Mouse (Mus musculus) stomach, embryonic 14.5 days (tissue): Measurements from ENCODE around the gene Wap. TPM values are rescaled to one million over a fixed set of nuclear protein-coding genes. Genes with fewer than 3 reads are reported as not detected.

Experiments
- ATAC-seq: fragments of 200-750 bp; cut with Nextera tagmentation; 2 replicates; pipeline ENCODE4 v1.8.0; 2017; ENCODE audit warnings: low read depth, moderate TSS enrichment; ENCODE audit not compliant: insufficient number of reproducible peaks, insufficient read depth, low FRiP score
- H3K27ac ChIP-seq: fragments of 300-500 bp; sonication (generic); 2 replicates; pipeline ENCODE4 v1.5.1; 2014; ENCODE audit warnings: mild to moderate bottlenecking, low read length, moderate library complexity, mixed read lengths
- H3K27me3 ChIP-seq: fragments of 300-500 bp; sonication (generic); 2 replicates; pipeline ENCODE4 v1.6.1; 2014; ENCODE audit warnings: low read length, control low read depth, mixed read lengths; ENCODE audit not compliant: control insufficient read depth, insufficient read depth
- H3K36me3 ChIP-seq: fragments of 300-500 bp; sonication (generic); 2 replicates; pipeline ENCODE4 v1.6.1; 2014; ENCODE audit warnings: mild to moderate bottlenecking, control low read depth, low read length, moderate library complexity, mixed read lengths; ENCODE audit not compliant: control insufficient read depth, insufficient read depth
- H3K4me1 ChIP-seq: fragments of 300-500 bp; sonication (generic); 2 replicates; pipeline ENCODE4 v1.6.1; 2014; ENCODE audit warnings: low read length, control low read depth, mixed read lengths; ENCODE audit not compliant: control insufficient read depth, insufficient read depth
- H3K4me2 ChIP-seq: fragments of 300-500 bp; sonication (generic); replicated peaks from 2 replicates; pipeline ENCODE4 v1.6.1; 2014; ENCODE audit warnings: low read depth, low read length, control low read depth
- H3K4me3 ChIP-seq: fragments of 300-500 bp; sonication (generic); 2 replicates; pipeline ENCODE4 v1.5.1; 2014; ENCODE audit warnings: low read depth, low read length, control low read depth
- H3K9ac ChIP-seq: fragments of 300-500 bp; sonication (generic); replicated peaks from 2 replicates; pipeline ENCODE4 v1.6.1; 2014; ENCODE audit warnings: low read depth, mild to moderate bottlenecking, control low read depth, low read length, moderate library complexity, mixed read lengths
- H3K9me3 ChIP-seq: fragments of 300-500 bp; sonication (generic); 2 replicates; pipeline ENCODE4 v1.6.1; 2016; ENCODE audit warnings: low read depth, low read length, control low read depth; ENCODE audit not compliant: control insufficient read depth
- WGBS: fragments of 180-500 bp; shearing (Covaris S2); extraction: QIAGEN DNeasy Blood & Tissue Kit; methylation state at CpG from one replicate; pipeline ENCODE4 v1.1.7; 2014; 5-methylcytosine and 5-hydroxymethylcytosine counted together
- polyA plus RNA-seq: library from polyadenylated mRNA; unstranded; fragments of >200 nt; fragmentation: Nextera tagmentation; extraction: Ambion mirVana; gene quantifications from 2 replicates; pipeline ENCODE4 v1.2.1, GENCODE M21; 2014

Gene Wap
- polyA plus RNA-seq, 1 experiment from 2014 or later, result not detected

DNA sequence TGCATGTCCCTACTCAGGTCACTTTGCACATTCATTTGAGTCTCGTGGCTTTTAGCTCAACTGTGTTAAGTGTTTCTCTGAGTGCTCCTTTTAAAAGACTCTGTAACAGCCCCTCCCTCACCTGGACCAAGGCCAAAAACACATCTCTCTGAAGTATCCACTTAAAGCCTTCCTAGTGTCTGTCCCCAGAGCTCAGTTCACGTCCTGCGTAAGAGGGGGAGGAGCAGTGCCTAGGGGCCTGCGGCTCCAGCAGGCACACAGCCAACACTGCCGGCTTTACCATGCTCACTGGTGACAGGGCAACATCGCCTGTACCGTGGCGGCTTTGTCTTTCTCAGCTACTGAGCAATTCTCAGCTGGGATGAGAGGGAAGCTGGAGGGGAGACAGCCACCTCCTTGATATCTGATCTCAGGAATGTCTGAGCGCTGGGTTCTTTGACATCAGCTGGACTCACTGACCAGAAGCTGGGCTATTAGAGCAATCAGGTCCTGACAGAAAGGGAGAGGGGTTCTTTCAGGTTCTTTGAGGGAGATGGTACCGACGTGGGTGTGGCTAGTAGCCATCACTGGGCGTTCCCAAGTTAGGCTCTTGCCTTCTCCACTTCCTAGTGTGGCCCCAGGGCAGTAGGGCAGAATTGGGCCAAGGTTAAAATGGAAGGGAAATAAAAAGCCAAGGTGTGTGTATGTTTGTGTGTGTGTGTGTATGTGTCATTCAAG lies 34.4 kb downstream of the Wap start:
- Histone ChIP-seq H3K9ac (no peak overlapping the region), H3K4me3 (no peak overlapping the region), H3K27ac (no peak overlapping the region), H3K4me2 (peak overlapping the region; percentile 26; the same call in 1 of the 2 replicates), H3K27me3 (0 out of 2 replicates have a peak, but pooled peaks cover 13% of the 10 kb centered on the region), H3K9me3 (no peaks in the 10 kb centered on the region), H3K36me3 (no peaks in the 10 kb centered on the region), H3K4me1 (peaks cover 23% of the 10 kb centered on the region)
- ATAC-seq, result peak; percentile 33; the same call in 1 of the 2 replicates
- WGBS, result 19% methylated on average over 12 of the region's 12 CpGs

DNA sequence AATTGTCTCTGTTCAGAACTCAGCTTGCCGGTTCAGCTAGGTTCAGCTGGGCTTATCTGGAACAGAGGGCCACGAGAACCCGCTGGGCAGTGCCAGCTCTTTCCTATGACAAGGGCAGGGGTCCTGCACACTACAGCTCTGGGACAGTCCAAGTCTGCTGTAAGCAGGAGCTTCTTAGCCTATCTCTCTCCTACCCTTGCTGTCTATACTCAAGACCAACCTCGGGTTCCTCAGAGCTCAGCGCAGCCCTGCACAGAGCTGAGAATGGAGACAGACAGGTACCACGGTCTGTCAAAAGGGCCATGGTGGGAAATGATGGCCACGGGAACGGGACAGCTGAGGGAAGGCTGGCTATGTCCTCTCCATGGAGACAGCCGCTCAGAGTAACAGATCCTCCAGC lies 35.2 kb downstream of the Wap start:
- no peak for ATAC-seq
- Histone ChIP-seq H3K4me1 (peaks cover 23% of the 10 kb centered on the region), H3K9ac (0 out of 2 replicates have a peak overlapping the region, but pooled peaks have one; percentile 0), H3K4me3 (no peak overlapping the region), H3K27ac (no peak overlapping the region), H3K36me3 (peaks cover 5% of the 10 kb centered on the region; the same call in 1 of the 2 replicates), H3K9me3 (no peaks in the 10 kb centered on the region), H3K4me2 (no peak overlapping the region), H3K27me3 (0 out of 2 replicates have a peak, but pooled peaks cover 13% of the 10 kb centered on the region)
- WGBS, result 78% methylated on average over 9 of the region's 9 CpGs

DNA sequence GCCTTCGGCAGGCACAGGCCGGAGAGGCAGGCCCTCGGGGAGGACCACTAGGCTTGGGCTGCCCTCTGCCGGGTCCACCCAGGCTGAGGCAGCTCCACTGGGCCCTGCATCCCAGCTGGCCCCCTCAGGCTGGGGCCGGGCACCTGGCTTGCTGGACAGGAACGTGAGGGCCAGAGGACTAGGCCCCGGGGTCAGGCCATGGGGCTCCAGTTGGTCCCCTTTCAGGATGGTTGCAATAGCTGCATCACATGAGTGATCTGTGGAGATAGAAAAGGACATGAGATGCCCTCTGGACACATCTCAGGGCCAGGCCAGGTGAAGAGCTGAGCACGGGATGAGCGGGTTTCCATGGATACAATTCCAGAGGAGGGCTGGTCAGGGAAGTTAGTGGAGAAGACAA lies 35.8 kb downstream of the Wap start:
- H3K9ac ChIP-seq, result no peak overlapping the region
- no peak overlapping the region for H3K4me3 ChIP-seq
- H3K27me3 ChIP-seq, result 0 out of 2 replicates have a peak, but pooled peaks cover 13% of the 10 kb centered on the region
- H3K4me1 ChIP-seq, result peaks cover 23% of the 10 kb centered on the region
- H3K36me3 ChIP-seq, result peaks cover 10% of the 10 kb centered on the region
- no peak overlapping the region for H3K27ac ChIP-seq
- WGBS, result 70% methylated on average over 9 of the region's 9 CpGs
- H3K9me3 ChIP-seq, result no peaks in the 10 kb centered on the region
- no peak overlapping the region for H3K4me2 ChIP-seq
- ATAC-seq, result no peak

DNA sequence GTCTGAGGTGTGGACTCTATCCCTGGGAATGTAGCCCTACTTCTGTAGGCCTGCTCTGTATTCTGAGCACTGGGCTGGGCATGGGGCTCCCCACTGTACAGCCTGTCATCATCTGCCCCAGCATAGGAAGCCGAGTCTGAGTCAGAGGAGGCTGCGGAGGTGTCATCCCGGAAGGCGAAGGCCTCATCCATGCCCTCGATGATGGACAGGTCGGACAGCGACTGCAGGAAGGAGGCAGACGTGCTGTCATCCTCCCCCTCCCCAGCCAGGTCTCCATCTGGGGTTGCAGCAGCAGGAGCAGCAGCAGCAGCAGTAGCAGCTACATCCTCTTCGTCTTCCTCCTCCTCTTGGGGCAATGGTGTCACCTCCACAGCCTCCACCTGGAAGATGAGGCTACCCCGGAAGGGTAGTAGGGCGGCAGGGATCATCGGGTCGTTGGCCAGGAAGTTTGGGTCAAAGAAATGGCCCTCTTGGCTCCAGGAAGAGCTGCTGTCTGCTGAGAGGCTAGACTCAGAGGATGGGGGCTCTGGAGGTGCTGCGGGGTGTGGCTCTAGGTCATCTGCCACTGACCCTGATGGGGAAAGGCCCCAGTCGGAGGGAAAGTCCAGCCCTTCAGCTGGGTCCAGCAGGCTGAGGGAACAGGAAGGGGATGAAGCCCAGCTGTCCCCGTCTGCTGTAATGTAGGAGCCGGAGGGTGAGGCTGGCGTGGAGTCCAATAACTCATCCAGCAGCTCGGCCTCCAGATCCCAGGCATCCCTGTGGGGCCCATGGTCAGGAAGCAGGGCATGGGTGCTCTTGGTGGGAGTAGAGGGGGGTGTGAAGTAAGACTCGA lies 36.6 kb downstream of the Wap start:
- no peak overlapping the region for H3K27ac ChIP-seq
- no peak overlapping the region for H3K4me3 ChIP-seq
- no peak for ATAC-seq
- 65% methylated on average over 20 of the region's 20 CpGs for WGBS
- H3K36me3 ChIP-seq, result peaks cover 18% of the 10 kb centered on the region
- no peaks in the 10 kb centered on the region for H3K9me3 ChIP-seq
- peaks cover 23% of the 10 kb centered on the region for H3K4me1 ChIP-seq
- H3K4me2 ChIP-seq, result no peak overlapping the region
- 0 out of 2 replicates have a peak, but pooled peaks cover 13% of the 10 kb centered on the region for H3K27me3 ChIP-seq
- no peak overlapping the region for H3K9ac ChIP-seq

DNA sequence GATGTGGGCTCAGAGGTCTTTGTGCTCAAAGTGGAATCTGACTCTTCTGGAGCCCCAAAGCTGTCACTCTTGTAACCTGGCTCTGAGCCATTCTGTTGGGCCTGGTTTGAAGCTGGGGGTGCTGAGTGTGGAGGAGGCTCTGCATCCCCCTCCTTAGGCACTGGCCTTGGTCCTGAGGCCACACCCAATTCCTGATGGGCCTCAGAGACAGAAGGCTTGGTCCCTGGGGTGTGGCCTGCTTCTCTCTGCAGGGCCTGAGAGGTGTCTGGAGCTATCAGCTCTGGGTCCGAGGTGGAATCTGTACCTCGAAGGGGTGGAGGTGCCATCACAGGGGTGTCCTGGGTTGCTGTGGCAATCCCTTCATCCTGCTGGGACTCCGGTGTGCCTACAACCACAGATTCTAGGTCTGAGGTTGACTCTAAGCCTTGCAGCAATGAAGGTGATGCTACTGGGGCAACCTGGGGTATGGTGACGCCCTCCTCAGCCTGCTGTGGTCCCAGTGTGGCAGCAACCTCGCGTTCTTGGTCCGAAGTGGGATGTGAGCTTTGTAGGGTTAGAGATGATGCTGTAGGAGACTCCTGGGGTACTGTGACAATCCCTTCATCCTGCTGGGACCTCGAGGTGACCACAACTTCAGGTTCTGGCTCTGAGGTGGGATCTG lies 38.0 kb downstream of the Wap start:
- no peak overlapping the region for H3K4me2 ChIP-seq
- H3K4me3 ChIP-seq, result no peak overlapping the region
- H3K9ac ChIP-seq, result no peak overlapping the region
- H3K36me3 ChIP-seq, result peaks cover 33% of the 10 kb centered on the region
- H3K4me1 ChIP-seq, result peaks cover 18% of the 10 kb centered on the region
- no peak overlapping the region for H3K27ac ChIP-seq
- ATAC-seq, result no peak
- H3K9me3 ChIP-seq, result no peaks in the 10 kb centered on the region
- WGBS, result 84% methylated on average over 8 of the region's 8 CpGs
- 0 out of 2 replicates have a peak, but pooled peaks cover 4% of the 10 kb centered on the region for H3K27me3 ChIP-seq

DNA sequence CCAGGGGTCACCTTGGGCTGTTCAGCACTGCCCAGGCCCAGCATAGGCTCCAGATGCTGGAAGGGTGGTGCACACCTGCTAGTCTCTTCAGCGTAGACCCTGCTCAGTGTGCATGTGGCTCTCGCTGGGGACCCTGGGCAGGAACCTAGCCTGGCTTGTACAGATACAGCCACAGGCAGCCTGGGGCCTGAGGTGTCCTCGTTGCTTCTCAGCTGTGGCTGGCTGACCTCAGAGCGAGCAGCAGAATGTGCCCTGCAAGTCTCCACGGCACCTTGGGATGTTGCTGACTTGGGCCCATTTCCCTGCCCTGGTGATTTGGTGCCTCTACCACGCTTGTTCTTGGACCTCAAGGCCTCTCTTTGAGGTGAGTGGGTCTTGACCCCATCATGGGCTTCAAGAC lies 38.6 kb downstream of the Wap start:
- H3K27me3 ChIP-seq, result 0 out of 2 replicates have a peak, but pooled peaks cover under 1% of the 10 kb centered on the region
- no peaks in the 10 kb centered on the region for H3K9me3 ChIP-seq
- H3K9ac ChIP-seq, result no peak overlapping the region
- H3K4me1 ChIP-seq, result peaks cover 14% of the 10 kb centered on the region
- no peak overlapping the region for H3K27ac ChIP-seq
- ATAC-seq, result no peak
- WGBS, result 83% methylated on average over 6 of the region's 6 CpGs
- no peak overlapping the region for H3K4me2 ChIP-seq
- peaks cover 34% of the 10 kb centered on the region for H3K36me3 ChIP-seq
- no peak overlapping the region for H3K4me3 ChIP-seq

DNA sequence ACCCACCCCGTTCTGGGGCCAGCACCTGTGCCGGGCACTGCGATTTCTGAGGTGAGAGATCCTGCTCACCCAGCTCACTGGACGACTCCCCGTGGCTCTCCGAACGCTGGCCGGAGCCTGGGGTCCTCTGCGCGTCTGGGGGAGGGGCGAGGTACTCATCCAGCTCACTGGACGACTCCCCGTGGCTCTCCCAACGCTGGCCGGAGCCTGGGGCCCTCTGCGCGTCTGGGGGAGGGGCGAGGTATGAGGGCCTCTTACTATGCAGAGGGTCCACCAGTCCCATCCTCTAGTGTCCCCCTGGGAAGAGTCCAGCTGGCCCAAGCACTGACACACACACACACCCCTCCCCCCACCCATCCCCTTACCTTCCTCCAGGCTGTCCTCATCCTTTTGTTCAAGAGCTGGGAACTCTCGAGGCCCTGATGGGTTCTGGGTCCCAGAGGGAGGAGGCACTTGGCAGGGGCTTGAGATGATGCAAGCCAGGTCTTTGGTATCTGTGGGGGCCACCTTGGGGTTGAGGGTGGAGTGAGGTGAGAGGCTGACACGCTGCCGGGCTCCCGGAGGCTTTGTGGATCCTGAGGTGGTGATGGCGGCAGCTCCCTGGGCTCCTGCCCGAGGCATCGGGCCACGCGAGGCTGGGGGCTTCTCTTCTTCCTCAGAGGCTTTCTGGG lies 39.3 kb downstream of the Wap start:
- no peak overlapping the region for H3K4me2 ChIP-seq
- H3K27me3 ChIP-seq, result no peaks in the 10 kb centered on the region
- no peak overlapping the region for H3K9ac ChIP-seq
- H3K4me3 ChIP-seq, result no peak overlapping the region
- 32% methylated on average over 27 of the region's 27 CpGs for WGBS
- H3K27ac ChIP-seq, result no peak overlapping the region
- H3K4me1 ChIP-seq, result peaks cover 9% of the 10 kb centered on the region
- ATAC-seq, result no peak
- no peaks in the 10 kb centered on the region for H3K9me3 ChIP-seq
- H3K36me3 ChIP-seq, result peaks cover 40% of the 10 kb centered on the region
